Mouse (Mus musculus) frontal cortex, postnatal 14 days (tissue): ENCODE measurements around the gene Aip.

Experiments
- DNase-seq, 2 experiments: peaks; one replicate each; pipeline ENCODE4 v3.0.0; 2022; ENCODE audit warnings: low spot score in 2 of 2

Gene Aip

GRCm38 (mm10) chr19:4113186-4113805 is 12.4 kb downstream of the Aip start:
- DNase-seq, result peak in 1 of 2 experiments; percentile 51

GRCm38 (mm10) chr19:4112063-4112960 is 13.3 kb downstream of the Aip start:
- no peak for DNase-seq

GRCm38 (mm10) chr19:4108535-4108934 is 17.1 kb downstream of the Aip start:
- no peak for DNase-seq

- DNase-seq, result no peak
Observed at GRCm38 (mm10) chr19:4106654-4107053, 19.0 kb downstream of the Aip start.

GRCm38 (mm10) chr19:4104675-4105194 is 20.9 kb downstream of the Aip start:
- no peak for DNase-seq

- no peak for DNase-seq
Observed at GRCm38 (mm10) chr19:4103792-4104191, 21.9 kb downstream of the Aip start.

- no peak for DNase-seq
Observed at GRCm38 (mm10) chr19:4103294-4103693, 22.4 kb downstream of the Aip start.

GRCm38 (mm10) chr19:4102626-4103025 is 23.0 kb downstream of the Aip start:
- no peak for DNase-seq

GRCm38 (mm10) chr19:4102049-4102448 is 23.6 kb downstream of the Aip start:
- DNase-seq, result no peak

- DNase-seq, result no peak
Observed at GRCm38 (mm10) chr19:4101466-4101865, 24.2 kb downstream of the Aip start.

- peak; percentile 60 to 70 for DNase-seq
Observed at GRCm38 (mm10) chr19:4100718-4101261, 24.9 kb downstream of the Aip start.

GRCm38 (mm10) chr19:4099837-4100717 is 25.6 kb downstream of the Aip start, which contains the start of gene Pitpnm1:
Gene Pitpnm1 (plus strand): TSS chr19:4099998.
- DNase-seq, result peak in 1 of 2 experiments; percentile 49

- DNase-seq, result peak; percentile 72 to 86
Observed at GRCm38 (mm10) chr19:4099056-4099455, 26.6 kb downstream of the Aip start.

- DNase-seq, result no peak
Observed at GRCm38 (mm10) chr19:4098426-4098825, 27.2 kb downstream of the Aip start.

- DNase-seq, result no peak
Observed at GRCm38 (mm10) chr19:4097441-4097825, 28.2 kb downstream of the Aip start.

GRCm38 (mm10) chr19:4096642-4097440 is 28.8 kb downstream of the Aip start, which contains the start of gene Cdk2ap2:
Gene Cdk2ap2 (plus strand): TSS chr19:4097182.
- DNase-seq, result peak; percentile 99 to 100

- DNase-seq, result no peak
Observed at GRCm38 (mm10) chr19:4095802-4096201, 29.9 kb downstream of the Aip start.

- peak in 1 of 2 experiments; percentile 3 for DNase-seq
Observed at GRCm38 (mm10) chr19:4094774-4095303, 30.8 kb downstream of the Aip start.

- no peak for DNase-seq
Observed at GRCm38 (mm10) chr19:4094348-4094747, 31.3 kb downstream of the Aip start.

GRCm38 (mm10) chr19:4093772-4094171 is 31.9 kb downstream of the Aip start:
- DNase-seq, result no peak
